Mouse (Mus musculus) ES-Bruce4 (cell line): ENCODE results near the gene Rab5a.

Experiments
- CTCF ChIP-seq: IDR thresholded peaks from one replicate; pipeline ENCODE4 v1.8.1; 2011; ENCODE audit warnings: low read depth, low read length
- POLR2A ChIP-seq: IDR thresholded peaks from one replicate; pipeline ENCODE4 v1.8.1; 2011; ENCODE audit warnings: low read length; ENCODE audit not compliant: insufficient read depth

- TF ChIP-seq CTCF: peak; percentile 80
- TF ChIP-seq POLR2A: no peak
Measured at GRCm38 (mm10) chr17:53465569-53465968, 13.5 kb upstream of the Rab5a start.
